Mouse (Mus musculus): ENCODE results near the gene Hsd3b7. TPM values are rescaled to one million over a fixed set of nuclear protein-coding genes. Genes with fewer than 3 reads are reported as not detected.

The Hsd3b7 gene
- total and polyA plus RNA-seq, 2 experiments from 2014 or later = 10.3 to 11.0 TPM

DNA sequence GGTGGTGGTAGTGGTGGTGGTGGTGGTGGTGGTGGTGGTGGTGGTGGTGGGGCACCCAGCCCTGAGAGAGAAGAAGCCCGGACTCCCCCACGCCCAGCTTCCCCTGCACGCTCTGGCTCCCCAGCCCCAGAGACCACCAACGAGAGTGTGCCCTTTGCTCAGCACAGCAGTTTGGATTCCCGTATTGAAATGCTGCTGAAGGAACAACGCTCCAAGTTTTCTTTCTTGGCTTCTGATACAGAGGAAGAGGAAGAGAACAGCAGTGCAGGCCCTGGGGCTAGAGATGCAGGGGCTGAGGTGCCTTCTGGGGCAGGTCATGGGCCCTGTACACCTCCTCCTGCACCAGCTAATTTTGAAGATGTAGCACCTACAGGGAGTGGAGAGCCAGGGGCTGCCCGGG, 15.1 kb upstream of the Hsd3b7 start, which contains the start of gene Gm49388:
Gene Gm49388, plus strand, starts transcription at position 301 of the 400 bp plus-strand sequence.
- H3K4me3 ChIP-seq (ENCODE audit: low read length) = no peak within 1 kb of the TSS
- H3K27me3 ChIP-seq (ENCODE audit: insufficient read depth, low read length) = no peaks in the 10 kb centered on the region
- no peaks in the 10 kb centered on the region for H3K9me3 ChIP-seq (ENCODE audit: low read length)
- H3K4me1 ChIP-seq (ENCODE audit: insufficient read depth, low read length) = no peaks in the 10 kb centered on the region
- DNase-seq (ENCODE audit: low spot score) (no peak), ATAC-seq (no peak)
- H3K36me3 ChIP-seq (ENCODE audit: insufficient read depth, low read length) = peaks cover 83% of the 10 kb centered on the region
- WGBS = 93% methylated on average over 7 of the region's 7 CpGs
- no peak within 1 kb of the TSS for H3K4me2 ChIP-seq (ENCODE audit: low read depth, low read length)
- no peak within 1 kb of the TSS for H3K27ac ChIP-seq
- no peak within 1 kb of the TSS for H3K9ac ChIP-seq (replicated peaks; ENCODE audit: low read length)
- TF ChIP-seq CTCF (IDR thresholded peaks at IDR 0.05; ENCODE audit: low read depth) = no peak

DNA sequence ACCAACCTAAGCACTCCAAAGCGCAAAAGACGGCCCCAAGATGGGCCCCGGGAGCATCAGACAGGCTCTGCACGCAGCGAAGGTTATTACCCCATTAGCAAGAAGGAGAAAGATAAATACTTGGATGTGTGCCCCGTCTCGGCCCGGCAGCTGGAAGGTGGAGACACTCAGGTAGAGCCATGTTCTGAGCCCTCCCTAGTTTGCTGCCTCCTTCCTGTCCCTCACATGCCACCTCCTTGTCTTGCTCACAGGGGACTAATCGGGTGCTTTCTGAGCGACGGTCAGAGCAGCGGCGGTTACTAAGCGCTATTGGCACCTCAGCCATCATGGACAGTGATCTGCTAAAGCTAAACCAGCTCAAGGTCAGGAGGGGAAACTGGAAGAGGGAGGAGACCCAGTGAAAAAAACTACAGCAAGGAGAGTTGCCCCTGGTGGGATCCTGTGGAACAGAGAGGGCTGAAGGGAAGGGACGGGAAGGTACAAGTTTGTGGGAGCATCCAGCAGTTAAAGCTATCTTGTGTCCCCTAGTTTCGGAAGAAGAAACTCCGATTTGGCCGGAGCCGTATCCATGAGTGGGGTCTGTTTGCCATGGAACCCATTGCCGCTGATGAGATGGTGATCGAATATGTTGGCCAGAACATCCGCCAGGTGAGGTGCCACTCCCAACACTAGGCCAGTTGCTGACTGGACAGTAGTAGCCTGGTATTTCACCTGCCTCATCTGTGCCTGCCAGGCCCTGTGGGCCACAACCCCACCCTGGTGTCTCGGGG, 3.1 kb upstream of the Hsd3b7 start:
- Histone ChIP-seq H3K4me1 (ENCODE audit: insufficient read depth, low read length) (0 out of 2 replicates have a peak, but pooled peaks cover 6% of the 10 kb centered on the region), H3K9me3 (ENCODE audit: low read length) (no peaks in the 10 kb centered on the region), H3K36me3 (ENCODE audit: insufficient read depth, low read length) (peaks cover 73% of the 10 kb centered on the region), H3K9ac (replicated peaks; ENCODE audit: low read length) (no peak overlapping the region), H3K4me3 (ENCODE audit: low read length) (no peak overlapping the region), H3K27ac (no peak overlapping the region), H3K4me2 (ENCODE audit: low read depth, low read length) (no peak overlapping the region), H3K27me3 (ENCODE audit: insufficient read depth, low read length) (no peaks in the 10 kb centered on the region)
- TF ChIP-seq CTCF (IDR thresholded peaks at IDR 0.05; ENCODE audit: low read depth) = no peak
- DNase-seq (ENCODE audit: low spot score) (no peak), ATAC-seq (no peak)
- 94% methylated on average over 23 of the region's 23 CpGs for WGBS

DNA sequence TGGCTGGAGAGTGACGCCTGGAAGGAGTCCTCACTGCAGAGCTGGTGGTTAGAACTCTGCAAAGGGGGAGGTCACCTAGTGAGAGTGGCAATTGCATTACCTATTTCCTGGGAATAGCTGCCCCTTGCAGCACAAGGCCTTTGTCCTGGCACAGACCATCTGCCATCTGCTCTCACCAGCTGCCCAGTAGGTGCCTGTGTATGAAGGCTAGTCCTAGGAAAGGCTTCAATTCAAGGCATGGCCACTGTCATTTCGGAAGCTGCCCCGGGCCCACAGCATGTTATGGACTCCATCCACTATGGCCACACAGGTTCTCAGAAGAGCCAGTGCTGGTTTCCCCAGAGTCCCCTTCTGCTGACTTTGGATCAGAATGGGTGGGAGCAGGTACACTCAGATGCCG, 1.8 kb upstream of the Hsd3b7 start:
- H3K27ac ChIP-seq = no peak overlapping the region
- WGBS = 76% methylated on average over 4 of the region's 4 CpGs

DNA sequence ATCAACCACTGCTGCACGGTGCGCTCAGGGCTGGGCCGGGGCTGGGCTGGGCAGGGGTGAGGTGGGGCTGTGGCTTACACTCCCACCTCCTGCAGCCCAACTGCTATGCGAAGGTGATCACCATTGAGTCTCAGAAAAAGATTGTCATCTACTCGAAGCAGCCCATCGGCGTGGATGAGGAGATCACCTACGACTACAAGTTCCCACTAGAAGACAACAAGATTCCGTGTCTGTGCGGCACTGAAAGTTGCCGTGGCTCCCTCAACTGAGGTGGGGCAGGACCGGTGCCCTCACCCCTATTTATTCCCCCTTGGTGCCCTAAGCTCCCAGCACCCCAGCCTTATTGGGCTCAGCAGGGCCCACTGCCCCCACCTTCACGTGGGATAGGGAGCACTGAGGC, 1.2 kb upstream of the Hsd3b7 start:
- DNase-seq (ENCODE audit: low spot score) (no peak), ATAC-seq (no peak)
- Histone ChIP-seq H3K36me3 (ENCODE audit: insufficient read depth, low read length) (peaks cover 54% of the 10 kb centered on the region), H3K9ac (replicated peaks; ENCODE audit: low read length) (no peak overlapping the region), H3K9me3 (ENCODE audit: low read length) (no peaks in the 10 kb centered on the region), H3K4me3 (ENCODE audit: low read length) (no peak overlapping the region), H3K27ac (no peak overlapping the region), H3K4me2 (ENCODE audit: low read depth, low read length) (no peak overlapping the region), H3K4me1 (ENCODE audit: insufficient read depth, low read length) (0 out of 2 replicates have a peak, but pooled peaks cover 6% of the 10 kb centered on the region), H3K27me3 (ENCODE audit: insufficient read depth, low read length) (no peaks in the 10 kb centered on the region)
- no peak for TF ChIP-seq CTCF (IDR thresholded peaks at IDR 0.05; ENCODE audit: low read depth)
- 87% methylated on average over 13 of the region's 13 CpGs for WGBS

More for the DNA sequence above, 1.8 kb upstream of the Hsd3b7 start:
- TF ChIP-seq CTCF (IDR thresholded peaks at IDR 0.05; ENCODE audit: low read depth) = no peak
- DNase-seq (ENCODE audit: low spot score) (peak; percentile 39), ATAC-seq (no peak)
- H3K9me3 ChIP-seq (ENCODE audit: low read length) = no peaks in the 10 kb centered on the region
- H3K9ac ChIP-seq (replicated peaks; ENCODE audit: low read length) = no peak overlapping the region
- peaks cover 60% of the 10 kb centered on the region for H3K36me3 ChIP-seq (ENCODE audit: insufficient read depth, low read length)
- 0 out of 2 replicates have a peak, but pooled peaks cover 6% of the 10 kb centered on the region for H3K4me1 ChIP-seq (ENCODE audit: insufficient read depth, low read length)
- H3K27me3 ChIP-seq (ENCODE audit: insufficient read depth, low read length) = no peaks in the 10 kb centered on the region
- no peak overlapping the region for H3K4me2 ChIP-seq (ENCODE audit: low read depth, low read length)
- no peak overlapping the region for H3K4me3 ChIP-seq (ENCODE audit: low read length)

DNA sequence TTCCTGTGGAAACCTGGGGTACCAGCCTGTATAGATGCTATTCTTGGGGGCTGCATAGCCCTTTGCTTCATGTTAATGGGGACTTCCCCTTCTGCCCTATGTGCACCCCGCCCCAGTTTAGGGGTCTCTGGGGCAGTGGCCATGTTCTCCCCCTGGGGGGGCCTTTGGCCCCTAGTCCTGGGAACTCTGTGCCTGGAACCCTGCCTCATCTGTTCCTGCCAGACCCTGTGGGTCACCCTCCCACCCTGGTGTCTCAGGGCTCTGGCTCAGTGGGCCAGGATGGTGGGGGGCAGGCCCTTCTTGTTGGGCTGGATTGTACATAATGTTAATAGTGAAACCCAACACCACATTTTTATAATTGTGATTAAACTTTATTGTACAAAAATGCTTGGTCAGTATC, 666 bp upstream of the Hsd3b7 start:
- WGBS = 100% methylated on average over 1 of the region's 1 CpGs
- 0 out of 2 replicates have a peak, but pooled peaks cover 6% of the 10 kb centered on the region for H3K4me1 ChIP-seq (ENCODE audit: insufficient read depth, low read length)
- no peak overlapping the region for H3K4me3 ChIP-seq (ENCODE audit: low read length)
- peaks cover 52% of the 10 kb centered on the region for H3K36me3 ChIP-seq (ENCODE audit: insufficient read depth, low read length)
- no peaks in the 10 kb centered on the region for H3K9me3 ChIP-seq (ENCODE audit: low read length)
- DNase-seq (ENCODE audit: low spot score) (no peak), ATAC-seq (no peak)
- H3K9ac ChIP-seq (replicated peaks; ENCODE audit: low read length) = no peak overlapping the region
- TF ChIP-seq CTCF (IDR thresholded peaks at IDR 0.05; ENCODE audit: low read depth) = no peak
- no peaks in the 10 kb centered on the region for H3K27me3 ChIP-seq (ENCODE audit: insufficient read depth, low read length)
- H3K27ac ChIP-seq = no peak overlapping the region
- no peak overlapping the region for H3K4me2 ChIP-seq (ENCODE audit: low read depth, low read length)

DNA sequence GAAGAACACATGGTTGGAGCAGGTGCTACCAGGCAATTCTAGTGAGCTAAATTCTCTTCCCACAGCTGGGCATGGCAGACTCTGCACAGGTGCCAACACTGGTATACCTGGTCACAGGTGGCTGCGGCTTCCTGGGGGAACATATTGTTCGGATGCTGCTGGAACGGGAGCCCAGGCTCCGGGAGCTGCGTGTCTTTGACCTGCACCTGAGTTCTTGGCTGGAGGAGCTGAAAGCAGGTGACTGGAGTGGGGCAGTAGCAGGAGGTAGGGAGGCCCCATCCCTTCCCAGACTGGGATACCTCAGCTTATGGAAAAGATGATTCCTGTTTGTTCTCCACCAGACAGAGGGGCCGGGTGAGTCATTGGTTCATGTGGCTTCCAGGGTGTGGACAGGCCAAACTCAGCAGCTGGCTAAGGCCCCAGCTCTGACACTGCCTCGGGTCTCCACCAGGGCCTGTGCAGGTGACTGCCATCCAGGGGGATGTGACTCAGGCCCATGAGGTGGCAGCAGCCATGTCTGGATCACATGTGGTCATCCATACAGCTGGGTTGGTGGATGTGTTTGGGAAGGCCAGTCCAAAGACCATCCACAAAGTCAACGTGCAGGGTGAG, 712 bp downstream of the Hsd3b7 start:
- H3K27me3 ChIP-seq (ENCODE audit: insufficient read depth, low read length) = no peaks in the 10 kb centered on the region
- TF ChIP-seq CTCF (IDR thresholded peaks at IDR 0.05; ENCODE audit: low read depth) = no peak
- H3K9me3 ChIP-seq (ENCODE audit: low read length) = no peaks in the 10 kb centered on the region
- DNase-seq (ENCODE audit: low spot score) (no peak), ATAC-seq (peak; percentile 16; the same call in 1 of the 2 replicates)
- WGBS = 83% methylated on average over 8 of the region's 8 CpGs
- no peak overlapping the region for H3K4me3 ChIP-seq (ENCODE audit: low read length)
- H3K4me1 ChIP-seq (ENCODE audit: insufficient read depth, low read length) = 0 out of 2 replicates have a peak, but pooled peaks cover 6% of the 10 kb centered on the region
- H3K9ac ChIP-seq (replicated peaks; ENCODE audit: low read length) = peak overlapping the region; percentile 24; the same call in 1 of the 2 replicates
- H3K36me3 ChIP-seq (ENCODE audit: insufficient read depth, low read length) = peaks cover 39% of the 10 kb centered on the region
- peak overlapping the region; percentile 45; the same call in 1 of the 2 replicates for H3K27ac ChIP-seq
- H3K4me2 ChIP-seq (ENCODE audit: low read depth, low read length) = peak overlapping the region; percentile 36

Data from hindbrain, postnatal 0 days (tissue).